Mouse (Mus musculus) bone marrow, adult 2 months (tissue): ENCODE data around the gene Opalin.

Experiments
- CTCF ChIP-seq: fragments of 200-500 bp; IDR thresholded peaks from 2 replicates; pipeline ENCODE4 v1.5.1; 2011; ENCODE audit warnings: low read length, control low read depth; ENCODE audit not compliant: control insufficient read depth, insufficient read depth
- POLR2A ChIP-seq: fragments of 200-500 bp; IDR thresholded peaks from 2 replicates; pipeline ENCODE4 v1.6.1; 2011; ENCODE audit warnings: low read depth, mild to moderate bottlenecking, control low read depth, low read length, borderline replicate concordance; ENCODE audit not compliant: control insufficient read depth

GRCm38 (mm10) chr19:41031009-41031408, 45.9 kb downstream of the Opalin start:
- TF ChIP-seq CTCF (no peak), POLR2A (no peak)
